Mouse (Mus musculus): ENCODE data around the gene Egflam.

- no peak for TF ChIP-seq POLR2A (IDR thresholded peaks at IDR 0.05; ENCODE audit: borderline replicate concordance, extremely low read depth, low read depth, low read length)
- no peak for TF ChIP-seq CTCF (IDR thresholded peaks at IDR 0.05; ENCODE audit: insufficient read depth, low read length)
Measured at GRCm38 (mm10) chr15:7180576-7180975, 217.6 kb downstream of the Egflam start.
